Mouse (Mus musculus): Measurements from ENCODE around the gene Tex36.

Tex36 gene

DNA sequence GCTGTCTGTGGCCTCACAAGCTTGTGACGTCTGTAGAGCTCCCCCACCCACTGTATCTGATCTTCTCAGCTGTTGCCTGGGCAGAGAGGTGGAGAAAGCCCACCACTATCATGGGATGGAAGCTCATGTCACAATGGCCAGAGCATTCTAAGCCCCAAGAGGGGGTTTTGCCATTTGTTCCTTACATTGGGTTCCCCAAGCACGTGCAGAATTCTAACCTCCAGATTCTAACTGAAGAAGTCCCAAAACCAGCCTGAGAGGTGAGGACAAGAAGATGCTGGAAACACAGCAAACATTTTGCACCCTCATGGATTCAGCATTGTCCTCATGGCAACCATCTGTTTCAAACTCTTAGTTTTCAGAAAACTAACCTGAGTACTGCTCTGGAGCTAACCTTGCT lies at the start of gene Tex36:
Gene Tex36 (minus strand): TSS at position 101 of the 400 bp plus-strand sequence.
- no peak for DNase-seq

DNA sequence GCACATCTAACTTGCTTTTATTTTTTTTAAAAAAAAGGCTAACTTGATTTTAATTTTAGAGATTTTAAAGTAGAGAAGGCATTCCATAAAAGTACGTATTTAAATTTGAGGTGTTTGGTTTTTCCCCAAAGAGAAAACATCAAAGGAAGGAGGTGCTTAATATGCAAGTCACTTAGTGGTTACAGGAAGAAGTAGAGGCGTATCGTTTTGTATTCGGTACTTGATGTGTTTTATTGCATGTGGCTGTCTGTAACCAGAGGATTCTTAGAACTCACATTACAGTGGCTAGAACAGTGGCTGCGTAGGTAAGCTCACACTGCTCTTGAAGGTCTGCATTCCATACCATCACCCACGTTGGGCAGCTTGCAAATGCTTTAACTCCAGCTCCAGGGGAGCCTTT lies 43.8 kb upstream of the Tex36 start:
- DNase-seq: no peak

DNA sequence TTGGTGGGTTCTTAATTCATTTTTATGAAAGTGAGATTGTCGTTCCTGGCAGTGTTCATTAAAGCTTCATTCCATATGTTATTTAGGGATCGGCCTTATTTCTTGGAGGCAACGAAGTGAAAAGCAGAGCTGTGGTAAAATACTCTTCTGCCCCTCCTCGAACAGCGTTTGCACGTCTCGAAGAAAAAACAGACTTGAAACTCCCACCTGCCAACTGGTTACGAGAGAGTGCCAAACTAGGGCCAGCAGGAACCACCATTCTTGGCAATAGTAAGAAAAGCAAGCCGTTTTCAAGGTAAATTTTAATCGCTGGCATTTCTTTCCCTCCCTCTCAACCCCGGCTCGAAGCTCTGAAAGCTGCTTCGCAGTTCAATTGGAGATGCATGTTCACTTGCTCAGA lies 36.9 kb upstream of the Tex36 start:
- DNase-seq: no peak

DNA sequence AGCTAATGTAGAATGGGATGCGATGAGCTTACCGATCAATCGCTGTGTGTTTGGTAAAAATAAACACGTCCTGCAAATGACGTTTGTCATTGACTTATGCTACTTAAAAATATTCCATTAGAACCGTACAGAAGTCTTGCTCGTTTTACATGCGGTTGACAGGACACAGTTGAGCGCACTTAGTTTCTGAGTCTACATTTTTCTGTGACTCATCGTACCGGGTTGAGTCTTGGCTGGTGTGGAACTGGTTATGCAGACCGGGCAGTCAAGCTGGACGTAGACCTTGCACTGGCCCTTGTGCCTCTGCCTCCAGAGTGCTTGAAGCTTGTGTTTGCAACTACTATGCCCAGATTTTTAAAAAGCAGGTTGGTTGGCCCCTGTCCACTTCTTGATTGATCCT lies 36.3 kb upstream of the Tex36 start:
- DNase-seq: no peak

DNA sequence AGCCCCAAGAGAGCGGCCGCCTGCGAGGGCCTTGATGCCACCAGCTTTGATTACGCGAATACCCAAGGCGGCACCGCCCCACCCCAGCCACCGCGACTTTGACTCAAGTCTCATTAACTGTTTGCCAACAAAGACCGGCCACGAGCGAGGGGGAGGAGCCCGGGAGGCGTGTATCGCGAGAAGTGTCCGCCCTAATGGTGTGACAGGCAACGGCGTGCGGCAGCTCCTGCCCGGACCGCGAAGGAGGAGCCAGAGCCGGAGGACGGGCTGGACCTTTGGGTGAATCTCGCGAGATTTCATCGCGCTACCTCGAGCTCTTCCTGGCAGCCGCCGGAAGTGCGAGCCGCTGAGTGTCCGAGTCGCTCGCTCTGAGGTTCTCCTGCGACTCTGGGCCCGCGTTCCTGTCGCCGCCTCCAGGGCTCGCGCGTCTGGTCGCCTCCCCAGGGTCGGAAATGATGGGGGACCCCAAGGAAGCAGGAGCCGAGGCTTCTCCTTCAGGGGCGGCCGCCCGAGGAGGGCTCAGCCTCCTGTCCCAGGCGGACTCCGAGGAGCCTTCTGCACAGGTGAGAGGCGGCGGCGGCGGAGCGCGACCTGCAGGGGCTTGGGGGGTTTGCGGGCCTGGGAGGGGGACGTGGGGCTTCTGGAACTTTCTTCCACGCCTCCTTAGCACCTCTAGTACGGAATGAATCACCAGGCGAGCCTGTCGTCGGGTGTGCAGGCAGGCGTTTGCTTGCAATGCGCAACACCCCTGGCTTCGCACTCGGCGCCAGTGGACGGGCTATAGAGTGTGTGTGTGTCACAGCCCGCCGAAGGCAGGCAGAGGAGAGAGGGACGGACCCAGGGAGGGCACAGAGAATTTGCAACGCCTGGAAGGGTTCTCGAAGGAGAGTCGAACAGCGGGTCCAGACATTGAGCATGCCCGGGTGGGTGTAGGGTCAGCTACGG lies 35.7 kb upstream of the Tex36 start, which contains the start of gene Edrf1:
Gene Edrf1 (plus strand): TSS at position 183 of the 945 bp plus-strand sequence.
- peak; percentile 90 to 92 for DNase-seq

DNA sequence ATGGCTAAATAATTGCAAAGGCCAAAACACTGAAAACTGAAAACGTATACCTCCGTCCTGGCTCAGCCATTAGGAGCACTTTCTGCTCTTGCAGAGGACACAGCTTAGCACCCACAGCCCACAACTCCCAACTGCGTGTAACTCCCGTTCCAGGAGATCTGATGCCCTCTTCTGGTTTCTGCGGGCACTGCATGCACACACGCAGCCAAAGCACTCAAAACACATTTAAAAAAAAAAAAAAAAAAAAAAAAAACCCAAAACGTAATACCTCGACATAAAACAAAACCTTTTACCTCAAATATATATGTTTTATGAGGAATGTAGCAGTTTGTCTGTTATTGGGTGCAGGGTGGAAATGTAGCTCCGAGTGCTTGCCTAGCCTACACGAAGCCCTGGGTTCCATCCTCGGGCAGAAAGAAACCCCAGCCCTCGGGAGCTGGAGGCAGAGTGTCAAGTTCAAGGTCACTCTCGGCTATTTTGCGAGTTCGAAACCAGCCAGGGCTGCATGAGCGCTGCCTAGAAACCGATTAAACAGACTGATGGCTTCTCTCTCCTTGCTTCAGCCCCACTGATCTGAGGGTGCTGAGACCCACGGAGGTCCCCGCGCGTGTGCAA lies 34.9 kb upstream of the Tex36 start:
- peak; percentile 70 to 78 for DNase-seq

DNA sequence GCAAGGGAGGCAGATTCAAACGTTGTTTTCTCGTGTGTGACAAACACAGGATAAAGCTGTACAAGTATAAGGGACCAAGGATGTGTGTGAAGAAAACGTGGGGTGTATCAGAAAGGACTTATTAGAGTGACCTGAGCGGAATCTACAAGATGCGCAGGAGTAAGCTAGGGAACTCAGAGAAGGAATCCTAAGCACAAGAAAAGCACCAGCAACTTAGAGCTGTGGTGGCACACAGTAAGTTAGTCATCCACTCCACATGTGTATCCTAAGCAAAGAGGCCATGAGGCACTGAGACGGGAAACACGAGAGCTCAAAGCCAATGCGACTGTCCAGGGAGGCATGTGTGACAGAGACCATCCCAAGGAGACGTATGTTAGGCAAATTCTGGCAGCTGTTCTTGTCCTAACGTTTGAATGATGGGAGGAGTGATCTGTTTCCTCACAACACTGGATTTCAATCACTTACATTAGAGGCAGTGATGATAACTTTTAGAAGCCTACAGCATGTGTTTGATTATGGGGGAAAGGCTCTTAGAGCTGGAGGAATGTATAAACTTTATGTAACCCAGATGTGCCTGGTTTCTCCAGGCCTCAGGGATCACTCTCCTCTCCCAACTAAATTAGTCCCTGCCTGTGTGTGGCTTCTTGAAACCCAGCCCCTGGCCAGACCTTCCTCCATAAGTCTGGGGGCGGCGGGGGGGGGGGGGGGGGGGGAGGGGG lies 33.1 kb upstream of the Tex36 start:
- DNase-seq: no peak

DNA sequence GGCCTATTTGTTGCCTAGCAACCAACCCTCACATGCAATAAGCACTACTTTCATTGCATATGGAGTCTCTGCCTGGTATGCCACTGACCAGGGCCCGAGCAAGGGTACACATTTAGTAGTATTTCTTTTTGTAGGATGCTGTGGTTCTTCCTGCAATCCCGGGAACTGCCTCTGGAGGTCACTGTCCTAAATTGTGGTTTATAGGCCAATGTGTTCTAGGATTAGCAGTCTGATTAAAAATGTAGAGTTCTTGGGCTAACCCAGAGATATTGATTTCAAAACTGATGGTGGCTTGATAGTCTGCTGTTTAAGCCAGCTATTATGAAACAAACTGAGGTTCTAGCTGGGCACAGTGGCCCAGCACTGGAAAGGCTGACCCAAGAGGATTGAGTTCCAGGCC lies 30.5 kb upstream of the Tex36 start:
- DNase-seq: peak in 1 of 2 experiments; percentile 19

DNA sequence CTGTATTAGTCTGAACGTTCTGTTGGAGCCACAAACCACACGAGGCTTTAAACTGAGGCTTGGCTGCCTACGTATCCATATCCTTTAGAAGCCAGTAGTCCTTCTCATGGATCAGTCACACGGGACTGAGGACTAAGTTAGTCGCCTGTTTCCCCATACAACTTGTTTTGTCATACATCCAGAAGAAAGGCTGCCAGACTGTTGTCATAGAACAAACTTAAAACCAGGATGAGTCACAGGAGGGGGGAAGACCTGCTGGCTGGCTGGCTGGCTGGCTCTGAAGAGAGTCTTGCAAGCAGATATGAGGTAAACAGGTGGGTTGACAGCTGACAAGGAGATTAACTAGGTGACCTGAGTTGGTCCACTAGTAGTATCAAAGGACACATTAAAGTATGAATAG lies 28.9 kb upstream of the Tex36 start:
- DNase-seq: no peak

DNA sequence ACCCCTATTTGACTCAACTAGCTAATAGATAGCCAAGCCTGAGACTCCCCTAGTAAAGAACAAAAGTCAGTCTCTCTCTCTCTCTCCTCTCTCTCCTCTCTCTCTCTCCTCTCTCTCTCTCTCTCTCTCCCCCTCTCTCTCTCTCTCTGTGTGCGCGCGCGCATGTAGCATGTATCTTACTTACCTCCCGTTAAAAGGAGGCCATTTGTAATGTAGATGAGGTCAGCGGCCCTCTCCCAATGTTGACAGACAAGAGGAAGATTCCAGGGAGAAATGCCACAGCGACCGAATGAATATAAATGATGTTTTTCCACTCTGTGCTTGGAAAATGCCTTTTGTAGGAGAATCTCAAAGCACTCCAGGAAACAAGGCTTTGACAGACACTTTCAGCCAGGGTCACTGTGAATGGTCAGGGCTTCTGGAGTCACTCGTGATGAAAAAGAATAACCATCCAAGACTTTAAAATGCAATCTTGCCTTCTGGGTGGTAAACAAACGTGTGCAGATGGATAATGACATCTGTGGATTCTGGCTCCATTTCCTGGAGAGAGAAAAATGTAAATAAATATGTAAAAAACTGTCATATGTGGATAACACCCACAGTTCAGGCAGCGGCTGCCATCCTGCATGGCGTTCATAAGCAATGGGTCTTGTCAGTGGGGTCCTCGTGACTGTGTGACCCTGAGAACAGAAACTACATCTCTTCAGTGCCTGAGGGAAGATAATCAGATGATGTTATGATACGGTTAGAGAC lies 25.4 kb upstream of the Tex36 start:
- no peak for DNase-seq

DNA sequence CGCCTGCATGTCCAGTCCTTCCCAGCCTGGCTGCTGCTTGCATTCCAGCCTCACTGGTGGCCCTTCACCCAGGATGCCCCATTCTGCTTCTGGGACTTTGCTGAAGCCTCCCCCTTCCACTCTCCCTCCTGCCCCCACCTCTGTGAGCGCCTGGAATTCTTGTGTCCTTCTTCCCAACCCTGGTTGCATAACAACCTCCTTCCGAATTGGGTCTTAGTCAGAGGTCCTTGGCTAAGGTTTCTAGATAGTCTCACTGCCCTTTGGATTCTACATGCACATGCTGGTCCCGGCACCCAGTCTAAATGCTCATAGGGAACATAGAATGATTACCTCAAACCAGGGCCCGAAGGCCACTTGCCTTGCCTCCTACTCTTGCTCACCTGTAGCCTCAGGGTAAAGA lies 21.3 kb upstream of the Tex36 start:
- DNase-seq: no peak

DNA sequence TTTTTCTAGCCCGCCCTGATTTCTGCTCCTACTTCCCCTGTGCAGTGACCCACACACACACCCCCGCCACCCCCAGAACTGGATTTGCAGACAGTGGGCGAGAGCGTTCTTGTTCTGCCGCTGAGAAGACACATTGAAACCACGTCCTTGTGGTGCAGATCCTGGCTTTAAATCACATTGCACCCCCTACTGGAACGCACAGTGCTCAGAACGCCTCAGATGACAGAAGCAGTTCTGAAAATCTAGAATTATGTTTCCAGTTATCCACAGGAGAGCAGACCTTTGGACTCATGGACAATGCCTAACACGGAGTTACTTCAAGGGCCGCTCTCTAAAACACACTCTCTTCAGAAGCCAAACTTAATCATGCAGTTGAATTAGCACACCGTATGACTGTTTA lies 18.8 kb upstream of the Tex36 start:
- no peak for DNase-seq

DNA sequence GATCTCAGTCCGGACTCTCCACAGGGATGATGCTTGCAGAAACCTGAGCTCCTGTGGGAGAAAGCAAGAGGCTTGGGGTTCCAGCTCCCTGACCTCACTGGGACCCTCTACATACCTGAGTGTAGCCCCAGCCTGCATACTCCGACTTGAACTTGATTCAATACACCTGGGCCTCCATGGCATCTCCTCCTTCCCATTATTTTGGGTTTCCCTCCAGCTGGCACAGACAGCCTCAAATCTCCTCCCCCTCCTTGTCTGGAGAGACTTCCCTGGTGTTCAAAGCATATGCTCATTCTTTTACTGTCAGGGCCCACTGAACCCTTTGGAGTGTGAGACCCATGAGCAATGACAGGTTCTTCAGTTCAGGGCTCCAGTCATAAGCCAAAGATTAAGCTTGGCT lies 11.0 kb upstream of the Tex36 start:
- DNase-seq: no peak

DNA sequence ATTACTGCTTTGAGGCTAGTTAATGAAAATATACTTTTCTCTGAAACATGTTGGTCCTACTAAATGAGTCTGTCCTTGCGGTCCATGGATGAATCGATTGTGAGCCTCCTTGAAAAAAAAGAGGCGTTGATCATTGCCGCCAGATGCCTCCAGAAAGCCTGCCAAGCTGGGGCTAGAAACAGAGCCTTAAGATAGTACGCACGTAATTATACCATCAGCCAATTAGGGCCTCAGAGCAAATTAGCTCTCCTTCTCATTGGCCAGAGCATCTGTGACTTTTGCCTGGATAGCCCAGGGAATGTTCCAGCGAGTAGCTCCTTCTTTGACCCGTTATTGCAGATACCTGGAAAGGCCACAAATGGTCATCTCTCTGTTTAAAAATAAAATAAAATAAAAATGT lies 7.6 kb upstream of the Tex36 start:
- DNase-seq: no peak

DNA sequence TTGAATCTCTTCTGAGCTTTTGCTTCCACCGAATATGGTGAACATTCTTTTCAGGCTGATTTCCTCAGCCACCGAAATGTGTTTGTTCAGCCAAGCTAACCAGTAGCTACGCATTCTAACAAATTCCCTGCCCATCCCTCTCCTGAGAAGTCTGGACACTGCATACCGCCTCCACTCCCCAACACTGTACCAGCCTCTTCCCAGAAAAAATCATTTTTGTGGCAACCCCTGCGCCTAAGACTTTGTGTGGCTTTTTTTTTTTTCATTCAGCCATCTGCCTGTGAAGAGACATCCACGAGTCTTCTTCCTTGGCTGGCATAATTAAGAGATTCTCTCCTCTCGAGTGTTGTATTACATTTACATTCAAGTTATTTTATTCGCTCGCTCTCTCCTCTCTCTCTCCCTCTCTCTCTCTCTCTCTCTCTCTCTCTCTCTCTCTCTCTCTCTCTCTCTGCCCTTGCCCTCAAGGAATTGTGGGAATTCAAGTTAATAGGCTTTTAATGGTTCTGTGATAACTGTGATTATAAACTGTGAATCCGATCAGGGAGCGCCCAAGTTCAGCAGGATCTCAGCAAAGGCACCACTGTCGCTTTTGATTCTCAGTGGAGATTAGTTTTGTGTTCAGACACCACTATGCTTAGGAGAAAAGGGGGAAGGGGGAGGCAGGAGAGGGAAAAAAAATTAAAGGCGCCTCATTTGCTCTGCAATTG lies 6.8 kb upstream of the Tex36 start:
- DNase-seq: no peak

DNA sequence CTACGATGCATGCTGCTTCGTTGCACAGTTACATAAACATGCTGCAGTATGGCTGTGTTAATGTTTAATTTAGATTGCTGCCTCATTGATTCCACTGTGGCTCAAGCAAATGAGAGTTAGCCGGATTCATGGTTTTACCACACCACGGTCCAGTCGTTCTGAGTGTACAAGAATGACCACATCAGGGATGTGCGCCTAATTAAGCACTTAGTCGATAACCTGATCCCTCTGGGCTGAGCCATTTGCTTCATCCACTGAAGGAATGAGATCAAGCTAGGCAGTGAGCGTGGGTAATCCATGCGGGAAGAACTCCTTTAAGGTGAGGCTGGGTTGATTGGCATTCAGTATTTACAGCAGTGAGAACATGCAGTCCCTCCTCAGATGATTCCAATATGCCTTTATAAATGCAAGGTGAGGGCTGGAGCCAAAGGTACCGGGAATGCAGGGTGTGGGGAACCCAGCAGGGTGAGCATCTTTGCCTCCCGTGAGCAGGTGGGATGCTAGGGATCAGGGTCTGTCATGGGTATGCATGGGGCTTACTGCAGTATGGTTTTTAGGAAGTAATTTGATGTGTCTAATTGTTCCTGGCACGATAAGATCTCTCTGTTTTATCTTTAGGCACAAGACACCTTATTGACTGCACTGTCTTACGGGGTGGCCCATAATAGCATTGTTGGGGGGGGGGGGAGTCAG lies 6.1 kb upstream of the Tex36 start:
- no peak for DNase-seq

DNA sequence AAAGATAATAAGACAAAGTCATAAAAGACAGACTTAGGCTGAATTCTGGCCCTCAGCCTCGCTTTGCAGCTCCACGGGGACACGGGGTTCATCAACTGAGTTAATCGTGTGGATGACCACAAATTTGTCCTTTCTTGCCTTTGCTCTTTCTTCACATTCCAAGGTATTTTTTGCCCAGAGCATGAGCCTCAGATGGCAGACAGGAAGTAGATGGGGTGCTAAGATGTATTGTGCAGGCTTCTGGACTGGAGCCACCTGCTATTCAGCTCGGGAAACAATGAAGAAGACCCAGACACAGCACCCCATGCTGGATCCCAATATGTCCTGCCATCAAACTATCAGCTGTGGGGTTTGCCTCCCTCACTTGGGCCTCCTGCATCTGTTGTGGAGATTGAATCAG lies 5.4 kb upstream of the Tex36 start:
- DNase-seq: no peak

DNA sequence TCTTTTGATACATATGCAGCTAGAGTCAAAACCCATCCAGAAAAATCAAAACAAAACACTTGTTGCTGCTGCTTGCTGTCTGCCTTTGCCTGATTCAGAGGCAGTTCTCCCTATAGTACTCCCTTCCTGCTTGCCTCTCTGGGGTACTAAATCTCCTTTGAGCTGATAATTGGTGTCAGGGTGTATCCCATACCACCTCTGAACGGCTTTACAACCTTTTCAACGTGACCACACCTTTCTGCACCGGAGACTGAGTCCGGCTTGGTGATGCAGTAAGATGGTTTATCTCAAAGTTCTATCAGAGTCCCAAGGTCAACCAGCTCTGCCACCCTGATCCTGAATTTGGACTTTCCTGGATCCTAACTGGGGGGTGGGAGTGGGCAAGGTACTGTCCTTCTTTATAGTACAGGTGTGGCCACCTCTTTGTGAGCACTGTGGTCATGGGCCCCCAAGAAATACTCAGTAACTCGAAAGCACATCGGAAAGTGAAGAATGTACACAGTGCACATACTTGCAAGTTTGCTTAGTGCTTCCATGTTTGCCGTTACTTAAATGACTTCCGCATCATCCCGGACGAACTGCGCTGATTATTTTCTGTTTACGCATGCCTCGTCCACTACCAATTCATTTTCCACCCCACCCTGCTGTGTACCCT lies 2.6 kb upstream of the Tex36 start:
- DNase-seq: no peak

DNA sequence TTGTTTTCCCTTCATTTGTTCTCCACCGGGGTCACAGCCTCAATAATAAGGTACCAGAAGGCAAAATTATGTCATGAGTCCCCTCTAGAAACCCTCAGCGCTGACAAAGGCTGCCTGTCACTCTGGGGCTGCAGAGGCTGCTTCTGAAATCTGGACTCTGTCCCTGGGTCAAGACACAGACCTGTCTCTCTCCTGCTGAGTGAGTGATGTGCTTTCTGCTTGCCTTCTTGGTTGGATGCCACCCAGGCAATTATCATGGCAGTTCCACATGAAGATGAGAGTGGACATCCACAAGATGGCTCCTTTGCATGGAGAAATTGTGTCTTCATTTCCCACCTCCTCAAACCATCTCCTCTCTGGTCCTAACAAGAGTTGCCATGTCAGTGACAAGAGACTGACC lies 1.2 kb upstream of the Tex36 start:
- no peak for DNase-seq

DNA sequence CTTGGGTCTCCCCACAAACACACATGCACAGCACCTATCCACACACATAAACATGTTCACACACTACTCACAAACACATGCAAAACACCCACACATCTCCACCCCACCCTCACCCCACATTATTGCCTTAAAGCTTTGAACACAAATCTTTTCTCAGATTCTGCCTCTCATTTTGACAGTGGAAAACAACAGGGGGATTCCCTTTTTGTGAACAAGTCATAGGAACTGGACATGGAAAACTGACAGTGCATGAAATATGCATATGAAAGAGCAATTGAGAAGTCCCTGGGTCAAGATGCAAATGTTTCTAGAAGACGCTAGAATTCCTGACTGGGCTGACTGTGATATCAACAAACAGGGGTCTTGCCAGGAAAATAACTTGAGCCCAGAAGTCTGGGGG lies 1.4 kb downstream of the Tex36 start:
- DNase-seq: no peak

DNA sequence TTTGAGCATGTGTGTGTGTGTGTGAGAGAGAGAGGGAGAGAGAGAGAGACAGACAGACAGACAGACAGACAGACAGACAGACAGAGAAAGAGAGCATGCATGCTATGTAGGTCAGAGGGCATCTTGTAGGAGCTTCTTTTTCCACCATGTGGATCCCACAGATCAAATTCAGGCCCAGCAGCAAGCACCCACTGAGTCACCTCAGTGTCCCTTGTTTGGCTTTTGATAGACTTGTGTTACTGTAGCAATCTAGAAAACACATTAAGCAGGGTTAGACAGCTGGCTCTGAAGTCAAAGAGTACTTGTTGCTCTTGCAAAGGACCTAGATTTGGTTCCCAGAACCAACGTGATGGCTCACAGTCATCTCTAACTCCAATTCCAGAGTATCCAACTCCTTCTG lies 10.2 kb downstream of the Tex36 start:
- DNase-seq: no peak
